Mouse (Mus musculus) embryo, embryonic 10 days (tissue): ENCODE results near the gene Stx17.

Experiments used
- DNase-seq: peaks from one replicate; pipeline ENCODE4 v3.0.0-alpha.2; 2015; ENCODE audit warnings: low spot score

Stx17 gene

DNA sequence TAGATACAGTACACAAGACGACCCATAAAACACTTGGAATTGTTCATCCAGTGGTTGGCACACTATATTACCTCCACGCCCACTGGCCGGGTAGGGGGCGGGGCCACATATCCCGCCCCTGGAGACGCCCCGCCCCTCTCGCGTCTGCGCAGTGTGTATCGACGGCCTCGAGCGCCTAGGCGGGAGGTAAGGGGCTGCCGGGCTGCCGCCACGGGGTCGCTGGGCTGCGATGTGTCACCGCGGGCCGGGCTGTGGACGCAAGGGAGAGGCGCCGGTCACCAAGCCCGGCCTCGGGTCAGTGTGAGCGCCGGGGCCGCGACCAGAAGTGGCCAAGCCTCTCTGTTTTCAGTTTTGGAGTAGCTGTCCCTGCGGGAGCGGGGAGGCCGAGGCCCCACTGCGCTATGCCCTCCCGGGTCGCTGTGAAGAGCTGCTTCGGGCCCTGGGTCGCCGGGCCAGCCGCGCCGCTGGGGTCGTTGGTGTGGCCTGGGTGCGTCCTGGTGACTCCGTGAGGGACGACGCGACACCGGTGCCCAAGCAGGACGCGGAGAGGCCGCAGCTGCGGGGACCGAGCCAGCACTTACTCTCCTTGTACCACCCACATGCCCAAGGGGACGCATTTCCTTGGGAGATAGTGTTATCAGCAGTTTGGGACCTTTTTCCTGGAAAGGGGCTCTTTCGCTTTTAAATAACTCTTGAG lies at the start of gene Stx17:
Gene Stx17 (plus strand): TSS at position 143 of the 697 bp plus-strand sequence.
- peak; percentile 83 for DNase-seq

DNA sequence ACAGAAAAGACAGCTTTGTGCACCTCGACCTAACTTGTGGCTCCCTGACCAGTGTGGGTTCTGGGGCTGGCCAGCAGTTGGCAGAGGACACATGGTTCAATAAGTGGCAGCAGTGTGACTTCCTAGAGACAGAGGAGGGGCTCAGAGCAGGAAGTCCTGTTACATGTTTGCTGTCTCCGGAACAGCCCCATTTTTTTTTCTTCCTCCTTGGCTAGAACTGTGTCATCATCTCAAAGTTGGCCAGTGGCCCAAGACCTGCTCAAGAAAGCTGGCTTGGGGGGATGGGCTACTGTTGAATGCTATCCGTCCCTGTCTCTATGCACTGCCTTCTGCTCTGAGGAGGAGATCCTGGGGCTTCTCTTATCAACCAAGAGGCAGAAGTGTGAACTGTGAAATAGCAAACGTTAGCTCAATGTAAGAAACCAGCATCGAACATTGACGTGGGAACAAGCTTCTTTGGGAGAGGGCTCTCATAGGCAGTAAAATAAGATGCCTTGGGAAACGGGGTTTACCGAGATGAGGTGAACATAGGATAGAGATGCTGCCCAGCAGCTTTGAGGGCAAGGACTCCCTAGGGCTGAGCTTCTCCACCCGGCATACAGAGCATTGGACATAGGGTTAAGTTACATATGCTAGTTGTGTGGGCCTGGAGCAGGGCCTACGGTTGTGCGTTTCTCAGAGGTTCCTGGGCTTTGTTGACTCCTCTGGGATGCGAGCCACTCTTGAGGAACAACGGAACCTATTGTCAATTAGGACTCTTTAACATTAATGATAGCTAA lies 47.8 kb upstream of the Stx17 start:
- no peak for DNase-seq

DNA sequence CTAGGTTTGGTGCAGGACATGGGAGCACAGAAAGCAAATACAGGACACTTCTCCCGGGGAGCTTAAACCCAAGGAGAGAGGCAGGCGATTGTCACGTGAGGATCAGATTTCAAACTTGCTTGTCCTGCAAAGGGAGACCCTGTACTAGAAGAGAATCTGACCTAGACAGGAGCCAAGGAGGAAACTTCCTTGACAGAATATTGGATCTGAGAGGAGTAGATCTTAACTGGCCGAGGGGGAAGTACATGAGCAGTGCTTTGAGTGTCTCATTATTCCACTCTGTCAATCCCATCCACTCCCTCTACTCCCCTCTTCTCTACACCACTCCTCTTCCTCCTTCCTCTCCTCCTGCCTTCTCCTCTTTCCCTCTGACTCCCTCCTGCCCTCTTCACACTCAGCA lies 46.5 kb upstream of the Stx17 start:
- DNase-seq, result peak; percentile 48

DNA sequence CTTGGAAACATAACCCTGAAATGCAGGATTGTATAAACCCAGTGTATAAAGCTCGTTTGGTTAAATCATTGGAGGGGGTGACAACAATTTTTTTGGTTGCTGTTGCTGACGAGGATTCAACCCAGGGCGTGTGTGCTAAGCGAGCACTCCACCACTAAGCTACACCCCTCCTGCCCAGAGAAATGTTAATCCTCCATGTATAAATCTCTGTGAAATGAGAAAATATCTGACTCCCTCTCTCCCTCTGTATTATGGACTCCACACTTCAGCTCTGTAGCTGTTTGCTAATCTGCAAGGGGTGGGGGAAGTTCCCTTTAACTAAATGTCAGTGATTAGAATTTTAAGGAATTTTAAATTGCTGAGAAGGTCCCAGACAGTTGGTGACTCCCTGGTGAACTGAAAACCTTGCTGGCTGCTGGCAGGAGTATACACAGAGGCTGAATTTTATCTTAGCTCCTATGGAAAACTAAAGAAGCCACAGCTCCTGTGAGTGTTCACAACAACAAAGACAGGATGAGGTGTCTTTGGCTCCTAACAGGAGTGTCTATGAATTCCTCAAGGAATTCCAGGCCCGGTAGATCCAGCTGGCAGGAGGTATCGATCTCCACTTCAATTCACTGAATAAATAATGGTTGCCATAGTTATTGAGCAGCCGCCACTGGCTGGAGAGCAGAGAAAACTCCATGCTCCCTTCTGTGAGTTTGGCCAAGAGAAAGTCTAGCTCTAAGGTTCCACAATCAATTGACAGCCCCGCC lies 45.3 kb upstream of the Stx17 start:
- no peak for DNase-seq

DNA sequence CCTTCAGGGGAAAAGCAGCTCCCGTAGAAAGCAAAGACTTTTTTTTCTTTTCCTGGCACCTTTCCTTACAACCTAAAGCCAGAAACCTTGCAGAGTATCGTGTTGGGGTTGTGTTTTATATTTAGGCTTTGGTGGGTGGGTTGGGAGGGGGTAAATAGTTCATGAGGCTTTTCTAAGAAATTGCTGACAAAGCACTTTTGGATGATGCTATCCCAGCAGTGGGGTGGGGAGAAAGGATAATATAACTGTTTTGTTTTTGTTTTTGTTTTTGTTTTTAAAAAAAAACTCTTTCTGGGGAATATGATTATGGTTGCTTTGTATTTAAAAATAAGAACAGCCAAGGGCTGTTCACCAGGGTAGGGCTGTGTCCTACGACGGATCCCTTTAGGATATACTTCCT lies 41.3 kb upstream of the Stx17 start:
- no peak for DNase-seq

DNA sequence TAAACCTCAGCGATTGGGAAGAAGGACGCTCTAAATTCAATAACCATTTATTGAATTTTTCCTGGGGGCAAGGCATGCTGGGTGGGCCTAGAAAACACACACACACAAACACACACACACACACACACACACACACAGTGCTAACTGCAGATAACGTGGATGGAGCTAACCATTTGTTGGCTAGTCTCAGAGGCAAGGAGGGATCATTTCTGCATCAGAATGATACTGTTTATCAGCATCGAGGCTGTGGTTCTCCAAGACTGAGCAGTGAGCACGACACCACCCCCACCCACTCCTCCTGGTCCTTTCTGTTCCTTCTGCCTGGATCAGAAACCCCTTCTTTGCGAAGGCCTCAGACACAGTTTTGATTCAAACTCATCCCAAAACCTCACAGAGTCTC lies 38.1 kb upstream of the Stx17 start:
- DNase-seq, result no peak

DNA sequence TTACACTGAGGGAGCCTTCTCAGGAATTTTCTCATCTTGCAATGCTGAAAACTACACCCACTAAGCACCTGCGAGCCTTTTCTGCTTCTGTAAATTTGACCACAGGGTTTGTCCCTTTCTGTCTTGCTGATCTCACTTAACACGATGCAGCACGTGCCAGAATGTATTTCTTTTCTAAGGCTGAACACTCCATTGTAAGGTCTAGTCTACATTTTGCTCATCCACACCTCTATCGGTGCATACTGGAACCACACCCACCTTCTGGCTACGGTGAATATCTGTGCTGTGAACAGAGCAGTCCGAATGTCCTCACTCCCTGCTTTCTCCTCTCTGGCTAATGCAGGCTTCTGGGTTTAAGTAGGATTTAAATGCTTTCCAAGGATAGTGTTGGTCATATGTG lies 37.2 kb upstream of the Stx17 start:
- no peak for DNase-seq

DNA sequence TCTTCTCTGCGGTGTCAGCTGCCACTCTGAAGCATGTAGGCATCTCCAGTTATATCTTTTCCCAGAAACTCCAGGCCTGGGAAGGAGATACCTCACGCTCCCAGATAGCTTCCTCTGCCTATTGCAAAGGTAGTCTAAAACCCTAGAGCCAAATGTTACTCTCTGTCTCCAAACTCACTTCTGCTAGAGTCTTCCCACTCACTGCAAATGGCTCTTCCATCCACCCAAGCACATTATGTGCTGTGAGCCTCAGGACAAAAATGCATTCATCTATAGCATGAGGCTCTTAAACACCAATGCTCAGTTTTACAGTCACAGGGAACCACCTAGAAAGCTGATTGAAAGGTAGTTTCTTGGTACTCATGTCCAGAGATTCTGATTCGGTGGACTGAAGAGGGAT lies 31.5 kb upstream of the Stx17 start:
- DNase-seq, result no peak

DNA sequence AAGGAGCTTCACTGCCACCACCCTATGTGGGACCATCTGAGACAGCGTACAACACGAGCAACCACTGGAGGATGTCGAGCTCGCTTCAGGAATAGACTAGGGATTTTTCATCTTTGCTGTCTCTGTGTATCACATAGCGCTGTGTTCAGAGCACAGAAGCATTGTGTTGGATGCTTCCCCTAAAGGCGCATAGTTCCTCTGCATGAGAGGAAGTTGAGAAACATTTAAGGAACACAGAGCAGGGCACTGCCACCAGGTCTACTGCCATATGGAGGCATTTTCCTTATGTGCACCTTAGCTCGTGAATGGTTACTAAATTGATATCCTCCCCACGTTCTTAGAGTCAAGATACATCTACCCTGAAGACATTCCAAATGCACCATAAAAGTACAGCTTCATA lies 24.5 kb upstream of the Stx17 start:
- DNase-seq, result no peak

DNA sequence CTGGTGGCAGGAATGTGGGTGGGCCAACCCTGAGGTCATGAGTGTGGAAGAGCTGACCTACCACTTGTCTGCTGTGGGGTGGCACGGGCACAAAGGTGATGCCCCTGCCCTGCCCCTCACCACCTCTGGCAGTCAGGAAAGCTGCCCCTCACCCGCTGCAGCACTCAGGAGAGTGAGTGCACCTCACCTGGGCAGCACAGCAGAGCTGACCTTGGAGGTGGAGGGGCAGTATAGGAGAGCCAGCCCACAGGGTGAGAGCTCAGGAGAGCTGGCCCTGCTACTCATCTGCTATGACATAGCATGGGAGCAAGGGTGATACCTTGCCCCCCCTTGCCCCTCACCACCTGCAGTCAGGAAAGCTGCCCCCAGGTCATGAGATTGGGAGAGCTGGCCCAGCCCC lies 22.7 kb upstream of the Stx17 start:
- DNase-seq, result no peak

DNA sequence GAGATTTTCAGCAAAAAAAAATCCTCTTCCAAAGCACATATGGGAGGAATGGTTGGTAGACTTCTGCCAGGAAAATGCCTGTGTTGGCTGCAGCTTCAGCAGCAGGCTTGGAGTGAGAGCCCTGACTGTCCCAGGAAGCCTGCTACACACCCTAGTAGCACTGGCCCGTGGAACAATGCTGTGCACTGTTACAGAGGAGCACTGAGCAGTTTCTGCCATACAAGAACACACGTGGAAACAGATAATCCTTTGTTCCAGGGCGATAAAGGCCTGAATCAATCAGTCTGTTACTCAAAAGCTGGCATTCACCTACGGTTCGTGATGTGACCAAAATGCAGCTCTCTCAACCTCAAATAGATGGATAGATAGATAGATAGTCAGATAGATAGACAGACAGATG lies 19.3 kb upstream of the Stx17 start:
- DNase-seq, result no peak

DNA sequence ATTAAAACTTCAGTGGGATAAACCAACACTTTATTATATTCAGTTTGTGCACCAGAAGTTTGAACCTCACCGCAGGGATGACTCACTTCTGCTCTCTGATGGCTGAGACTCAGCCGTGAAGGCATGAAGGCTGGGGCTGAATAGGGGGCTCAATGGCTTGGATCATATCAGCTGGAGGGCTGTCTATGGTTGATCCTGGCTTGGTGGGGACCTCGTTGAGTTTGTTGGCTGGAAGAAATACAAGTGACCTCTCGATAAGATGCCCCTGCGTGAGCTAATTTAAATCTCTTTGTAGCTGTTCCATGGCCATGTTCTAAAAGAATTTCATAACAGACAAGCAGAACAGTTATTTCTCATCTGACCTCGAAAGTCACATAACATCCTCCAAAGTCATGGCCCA lies 17.6 kb upstream of the Stx17 start:
- DNase-seq, result no peak

DNA sequence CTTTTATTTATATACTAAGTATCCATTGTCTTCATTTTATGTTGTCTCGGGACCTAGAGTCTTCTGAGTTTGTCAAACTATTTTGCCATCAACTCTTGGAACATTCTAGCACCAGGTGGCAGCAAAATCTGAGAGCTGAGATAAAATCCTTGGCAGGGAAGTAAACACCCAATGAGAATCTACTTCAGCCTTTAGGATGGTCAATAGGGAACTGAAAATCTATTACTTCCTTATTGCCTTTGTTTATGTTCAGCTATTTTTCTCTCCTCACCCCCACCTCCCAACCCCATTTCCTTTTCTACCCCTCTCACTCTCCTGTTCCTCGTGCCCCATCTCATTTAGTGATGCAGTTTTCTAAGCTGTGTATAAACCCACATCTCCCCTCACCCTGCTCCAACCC lies 16.1 kb upstream of the Stx17 start:
- DNase-seq, result no peak

DNA sequence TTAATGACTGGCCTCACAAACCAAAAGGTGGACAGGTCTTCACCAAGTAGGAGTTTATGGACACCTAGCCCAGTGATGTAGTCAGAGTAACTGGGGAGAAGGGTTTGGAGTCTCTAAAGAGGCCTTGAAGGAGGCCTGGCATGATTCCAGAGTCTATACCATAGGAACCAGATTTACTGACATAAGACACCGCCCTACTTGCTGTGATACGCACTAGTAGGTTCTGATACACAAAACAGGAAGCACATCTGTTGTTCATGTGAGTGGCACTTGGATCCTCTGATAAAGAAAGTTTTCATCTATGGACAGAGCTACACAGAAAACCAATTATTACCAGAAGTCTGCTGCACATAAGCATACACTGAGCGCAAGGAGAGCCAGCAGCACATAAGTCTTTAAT lies 14.4 kb upstream of the Stx17 start:
- no peak for DNase-seq

DNA sequence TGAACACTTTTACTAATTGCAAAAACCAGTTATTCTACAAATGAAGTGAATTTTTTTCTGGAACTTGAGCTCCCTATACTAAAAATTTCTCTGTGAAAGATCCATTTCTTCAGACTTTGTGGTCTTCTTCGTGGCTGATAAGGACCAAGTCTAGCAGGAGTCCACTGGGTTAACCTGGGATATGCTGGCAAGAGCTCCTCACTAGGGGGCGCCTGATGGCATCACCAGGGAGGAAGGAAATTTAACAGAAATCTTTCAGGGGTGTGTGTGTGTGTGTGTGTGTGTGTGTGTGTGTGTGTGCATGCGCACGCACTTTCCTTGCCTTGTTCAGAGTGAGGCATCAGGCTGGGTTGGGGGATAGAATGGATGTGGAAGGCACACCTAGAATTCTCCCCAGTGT lies 8.5 kb upstream of the Stx17 start:
- no peak for DNase-seq

DNA sequence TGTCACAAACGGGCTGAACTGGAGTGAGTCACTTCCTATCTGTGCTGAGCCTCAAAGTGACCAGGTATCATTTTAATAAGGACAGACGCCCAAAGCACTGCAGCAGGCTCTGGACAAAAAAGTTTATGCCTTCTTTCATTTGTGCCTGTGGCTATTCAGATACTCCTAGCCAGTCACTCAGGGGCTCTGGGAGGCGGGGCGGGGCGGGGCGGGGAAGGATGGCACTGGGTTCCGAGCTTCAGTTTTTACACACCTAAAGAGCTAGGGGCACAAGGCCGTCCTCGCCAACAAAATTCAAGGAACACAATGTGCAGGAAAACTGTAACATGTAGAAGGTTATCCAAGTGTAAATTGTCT lies 321 bp upstream of the Stx17 start:
- DNase-seq, result peak; percentile 11

DNA sequence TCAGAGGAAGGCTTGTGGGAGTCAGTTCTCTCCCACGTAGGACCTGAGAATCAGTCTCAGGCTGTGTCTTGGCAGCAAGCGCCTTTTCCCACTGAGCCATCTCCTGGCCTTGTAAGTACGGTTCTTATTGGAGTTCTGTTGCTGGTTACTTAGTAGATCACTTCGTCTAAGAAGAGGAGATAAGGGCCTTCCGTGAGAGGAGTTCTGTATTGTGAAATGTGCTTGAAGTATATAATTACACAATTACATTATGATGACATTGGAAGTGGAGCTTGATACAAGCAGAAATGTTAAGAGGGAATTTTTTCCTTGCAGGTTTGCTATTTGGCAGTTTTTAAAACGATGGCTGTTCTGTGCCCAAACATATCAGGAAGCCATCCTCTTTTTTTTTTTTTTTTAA lies 5.6 kb downstream of the Stx17 start:
- DNase-seq, result no peak

DNA sequence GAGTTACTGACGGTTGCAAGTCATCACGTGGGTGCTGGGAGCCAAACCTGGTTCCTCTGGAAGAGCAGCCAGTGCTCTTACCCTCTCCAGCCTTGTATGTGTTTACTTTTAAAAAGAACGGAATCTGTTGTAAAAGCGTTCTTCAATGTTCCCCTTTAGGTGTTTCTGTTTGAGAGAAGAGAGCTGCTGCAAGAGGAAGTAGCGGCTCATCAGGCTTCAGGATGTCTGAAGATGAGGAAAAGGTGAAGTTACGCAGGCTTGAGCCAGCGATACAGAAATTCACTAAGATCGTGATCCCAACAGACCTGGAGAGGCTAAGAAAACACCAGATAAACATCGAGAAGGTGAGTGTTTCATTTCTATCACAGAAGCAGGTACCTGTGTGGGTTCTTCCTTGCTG lies 6.9 kb downstream of the Stx17 start:
- no peak for DNase-seq

DNA sequence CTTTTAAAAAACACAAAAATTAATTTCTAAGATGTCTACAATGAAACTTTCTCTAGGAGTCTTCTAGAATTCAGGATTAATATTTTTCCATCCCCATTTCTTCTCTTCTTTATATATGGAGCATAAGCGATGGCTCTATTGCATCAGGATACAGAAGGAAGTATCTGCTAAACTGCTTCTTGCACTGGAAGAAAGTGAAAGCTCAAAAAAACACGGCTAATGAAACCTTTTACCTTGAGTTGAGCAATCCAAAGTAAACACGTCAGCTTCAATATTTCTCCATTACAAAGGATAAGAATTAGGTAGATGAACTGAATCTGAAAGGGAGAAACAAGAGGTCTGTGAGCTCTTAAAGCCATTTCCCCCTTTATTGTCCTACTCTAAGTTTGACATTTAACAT lies 8.0 kb downstream of the Stx17 start:
- no peak for DNase-seq

DNA sequence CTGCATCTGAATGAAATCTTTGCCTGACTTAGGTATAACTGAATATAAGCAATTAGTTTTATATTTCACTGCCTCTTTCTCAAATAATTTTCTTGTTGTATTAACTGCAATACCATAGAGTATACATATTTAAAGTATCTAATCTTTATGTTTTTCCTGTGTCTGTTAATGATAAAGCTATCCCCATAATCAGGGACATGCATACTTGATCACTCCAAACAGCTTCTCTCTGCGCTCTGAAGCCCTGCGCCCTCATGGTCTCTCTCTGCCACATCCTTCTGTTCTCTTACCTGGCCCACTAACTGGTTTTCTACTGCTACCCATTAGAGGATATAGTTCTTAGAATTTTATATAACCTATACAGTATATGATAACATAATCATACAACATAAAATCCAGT lies 24.8 kb downstream of the Stx17 start:
- DNase-seq, result no peak

DNA sequence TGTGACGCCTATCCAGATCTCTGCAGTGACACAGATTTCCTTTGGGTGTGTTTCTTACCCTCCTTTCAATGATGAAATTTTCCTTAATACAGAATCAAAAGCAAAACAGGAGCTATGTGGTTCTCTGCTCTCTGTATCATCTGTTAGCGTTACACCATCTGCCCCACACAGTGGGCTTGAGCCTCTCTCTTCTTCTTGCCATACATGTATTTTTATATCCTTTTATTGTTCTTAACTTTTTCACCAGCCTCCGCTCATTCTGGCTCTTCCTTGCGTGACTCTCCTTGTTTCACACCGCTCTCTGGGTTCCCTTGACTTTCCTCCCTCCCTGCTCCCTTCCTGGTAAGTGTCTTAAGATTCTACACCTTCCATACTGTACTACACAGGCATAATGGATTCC lies 28.5 kb downstream of the Stx17 start:
- no peak for DNase-seq

DNA sequence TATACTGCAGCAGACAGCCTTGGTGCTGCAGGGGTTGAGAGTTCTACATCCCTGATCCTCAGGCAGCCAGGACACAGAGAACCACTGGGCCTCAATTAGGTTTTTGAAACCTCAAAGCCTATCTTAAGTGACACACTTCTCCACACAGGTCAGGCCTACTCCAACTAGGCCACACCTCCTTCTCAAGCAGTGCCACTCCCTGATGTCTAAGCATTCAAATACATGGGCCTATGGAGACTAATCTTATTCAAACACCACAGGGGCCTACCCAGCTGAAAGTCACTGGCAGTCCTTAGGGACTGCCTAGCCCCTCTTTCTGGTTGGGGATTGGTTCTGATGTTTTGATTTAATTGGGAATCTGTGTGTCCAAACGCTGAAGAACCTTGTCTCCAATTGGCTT lies 31.1 kb downstream of the Stx17 start:
- DNase-seq, result no peak

DNA sequence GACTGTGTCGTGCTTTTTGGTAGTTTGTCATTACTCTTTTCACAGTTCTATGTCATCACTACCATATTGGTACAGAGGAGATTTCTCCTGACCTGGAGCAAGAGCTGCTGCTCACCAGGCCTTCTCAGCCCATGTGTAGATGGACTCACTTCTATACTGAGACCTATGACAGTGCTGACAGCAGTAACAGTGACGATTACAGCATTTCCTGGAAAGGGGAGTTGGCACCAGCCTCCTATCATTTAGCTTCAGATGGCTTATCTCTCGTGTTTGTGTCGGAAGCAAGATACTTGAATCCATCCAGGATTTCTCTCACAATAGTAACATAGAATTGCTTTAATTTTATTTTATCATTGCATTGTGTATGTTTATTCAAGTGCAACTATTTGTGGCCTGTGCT lies 35.7 kb downstream of the Stx17 start:
- no peak for DNase-seq
